Mouse (Mus musculus) kidney, postnatal 14 days (tissue): Measurements from ENCODE around the gene 4930447C04Rik.

ENCODE experiments used
- DNase-seq: peaks from one replicate; pipeline ENCODE4 v3.0.0; 2022; ENCODE audit warnings: mixed read lengths

The 4930447C04Rik gene

DNA sequence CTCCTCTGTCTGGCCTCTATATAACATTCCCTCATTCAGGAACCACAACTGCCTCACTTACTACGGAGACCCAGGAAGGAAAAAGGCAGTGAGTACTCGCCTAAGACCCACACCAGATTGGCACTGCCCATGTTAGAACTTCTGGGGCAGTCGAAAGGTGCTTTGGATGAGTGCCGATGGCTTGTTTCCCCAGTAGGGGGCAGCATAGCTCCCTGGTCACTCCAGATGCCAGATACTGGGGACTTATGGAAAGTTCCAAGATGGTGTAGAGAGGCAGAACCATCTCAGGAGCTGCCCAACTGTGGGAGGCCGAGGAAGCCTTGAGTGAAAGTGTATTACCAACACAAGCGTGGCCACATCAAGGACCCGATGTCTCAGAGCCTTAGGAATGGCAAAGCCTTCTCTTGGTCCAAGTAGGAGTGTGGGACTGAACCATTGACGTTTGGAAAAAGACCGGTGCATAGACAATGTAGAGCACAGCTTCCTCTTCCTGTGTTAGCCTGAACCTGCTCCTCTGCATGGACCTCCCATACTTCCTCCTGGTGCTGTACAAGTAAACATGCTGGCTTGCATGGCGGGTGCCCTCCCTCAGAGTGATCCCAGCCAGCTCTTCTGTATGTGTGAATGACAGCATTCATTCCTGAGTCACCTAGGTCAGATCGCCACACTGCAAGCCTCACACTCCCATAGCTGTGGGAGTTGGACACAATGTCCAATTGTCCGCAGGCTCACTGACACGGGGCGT lies 105.6 kb downstream of the 4930447C04Rik start:
- no peak for DNase-seq

DNA sequence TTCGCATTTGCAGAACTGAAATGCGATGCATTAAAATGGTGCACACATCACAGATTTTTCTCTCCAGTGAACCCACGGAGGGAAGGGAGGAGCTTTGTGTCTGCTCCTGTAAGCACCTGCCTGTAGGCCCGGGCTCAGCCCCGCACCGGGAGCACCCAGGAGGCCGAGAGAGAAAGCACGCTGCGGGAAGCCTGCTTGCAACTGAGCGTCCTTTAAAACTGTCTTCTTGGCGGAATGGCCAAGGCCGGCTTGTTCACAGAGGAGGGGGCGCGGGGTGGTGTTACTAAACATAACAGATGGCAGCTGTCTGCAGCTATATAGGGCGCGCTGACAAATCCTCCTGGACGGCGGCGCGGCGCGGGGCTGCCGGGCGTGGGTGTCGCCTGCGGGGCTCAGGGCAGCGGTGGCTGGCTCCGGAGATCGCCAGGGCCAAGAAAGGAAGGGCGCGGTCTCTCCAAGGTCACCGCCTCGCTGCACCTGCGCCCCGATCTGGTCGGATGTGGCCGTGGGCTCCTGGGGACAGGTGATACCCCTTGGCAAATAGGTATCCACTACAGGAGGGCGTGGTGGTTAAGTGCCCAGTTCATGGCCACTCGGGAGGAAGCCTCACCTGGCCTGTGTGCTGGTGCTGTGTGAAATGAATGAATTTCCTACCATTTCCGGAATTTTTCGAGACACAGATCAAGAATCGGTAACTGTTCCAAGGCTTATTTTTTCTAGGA lies 108.7 kb downstream of the 4930447C04Rik start:
- DNase-seq = peak; percentile 8
